Comparison of ENCODE assay signal across 8 mouse cellular contexts in the genomic region with DNA sequence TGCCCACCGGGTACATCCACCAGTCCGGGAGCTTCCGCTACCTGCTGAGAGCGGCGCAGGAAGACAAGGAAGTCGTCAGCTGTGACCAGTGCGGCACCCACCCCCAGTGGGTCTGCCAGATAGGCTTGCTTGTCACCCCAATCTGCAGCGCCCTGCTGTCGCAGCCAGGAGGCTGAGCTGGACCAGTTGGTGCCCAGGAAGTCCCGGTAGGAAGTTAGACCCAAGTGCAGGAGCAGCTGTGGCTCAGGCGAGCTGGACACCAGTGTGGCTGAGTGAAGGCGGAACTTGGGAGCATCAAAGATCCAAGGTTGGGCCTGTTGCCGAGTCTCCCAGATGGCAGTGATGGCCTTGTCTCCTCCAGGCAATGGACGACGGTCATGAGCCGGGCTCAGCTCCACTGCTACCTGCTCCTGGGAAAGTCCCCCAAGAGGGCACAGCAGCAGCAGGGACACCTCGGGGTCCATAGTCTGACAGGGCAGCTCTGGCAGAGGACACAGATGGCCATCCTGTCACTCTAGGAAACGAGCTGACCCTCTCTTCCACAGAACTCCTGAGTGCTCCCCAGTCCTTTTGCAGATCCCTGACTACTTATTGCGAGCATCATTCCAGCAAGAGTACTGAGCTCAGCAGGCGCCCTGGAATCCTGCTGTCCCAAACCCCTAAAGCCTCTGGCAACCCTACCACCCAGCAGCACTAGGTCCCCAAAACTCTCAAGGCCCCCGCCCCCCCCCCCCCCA. TPM values are rescaled to one million over a fixed set of nuclear protein-coding genes. Genes with fewer than 3 reads are reported as not detected.
DNase-seq lines count a peak whose midpoint lies in the region; ATAC-seq and TF ChIP-seq lines count a peak whose summit lies in the region.

No protein-coding gene starts in this region.

- H3K27ac ChIP-seq in embryonic facial prominence, embryonic 10.5 days (replicated peaks): peak overlapping the region; percentile 85
- peak overlapping the region; percentile 53; the same call in 1 of the 2 replicates for H3K27ac ChIP-seq in intestine, embryonic 16.5 days (ENCODE audit: low read length)
- peak overlapping the region; percentile 76; the same call in 1 of the 2 replicates for H3K27ac ChIP-seq in neural tube, embryonic 13.5 days (replicated peaks)

- no peak for ATAC-seq in intestine, embryonic 16.5 days
- no peak for ATAC-seq in neural tube, embryonic 13.5 days (ENCODE audit: low read depth)
- no peak for ATAC-seq in monocyte, adult 5-6 weeks (replicated peaks; ENCODE audit: insufficient number of reproducible peaks, low FRiP score, low TSS enrichment, poor library complexity, severe bottlenecking)

- H3K4me3 ChIP-seq in C2C12 (ENCODE audit: insufficient read depth, poor library complexity, severe bottlenecking): peak overlapping the region; percentile 32
- H3K4me3 ChIP-seq in embryonic facial prominence, embryonic 10.5 days: peak overlapping the region; percentile 71
- H3K4me3 ChIP-seq in intestine, embryonic 16.5 days (ENCODE audit: low read length): peak overlapping the region; percentile 73
- H3K4me3 ChIP-seq in neural tube, embryonic 13.5 days: peak overlapping the region; percentile 69

- H3K9ac ChIP-seq in intestine, embryonic 16.5 days (ENCODE audit: low read depth, low read length): peak overlapping the region; percentile 85
- peak overlapping the region; percentile 82 for H3K9ac ChIP-seq in neural tube, embryonic 13.5 days

- H3K27me3 ChIP-seq in C2C12 (ENCODE audit: control insufficient read depth, insufficient read depth, insufficient read length): no peaks in the 10 kb centered on the region
- no peaks in the 10 kb centered on the region for H3K27me3 ChIP-seq in embryonic facial prominence, embryonic 10.5 days (replicated peaks; ENCODE audit: low read depth, poor library complexity, severe bottlenecking)
- H3K27me3 ChIP-seq in intestine, embryonic 16.5 days (replicated peaks; ENCODE audit: control insufficient read depth, insufficient read depth, low read length): no peaks in the 10 kb centered on the region
- no peaks in the 10 kb centered on the region for H3K27me3 ChIP-seq in neural tube, embryonic 13.5 days

- peak overlapping the region; percentile 94 for H3K4me2 ChIP-seq in intestine, embryonic 16.5 days (ENCODE audit: low read depth, low read length)
- H3K4me2 ChIP-seq in neural tube, embryonic 13.5 days: peak overlapping the region; percentile 79

- DNase-seq in heart, adult 11 months: peak; percentile 94
- DNase-seq in heart, adult 9 months (ENCODE audit: low spot score in 2 of 2): no peak
- no peak for DNase-seq in embryonic facial prominence, embryonic 10.5 days (ENCODE audit: low spot score)
- DNase-seq in retina, embryonic 14.5 days (ENCODE audit: low spot score): no peak

- peak overlapping the region; percentile 67 for H3ac ChIP-seq in C2C12 (ENCODE audit: control insufficient read depth, insufficient read length, low read depth)

- H3K9me3 ChIP-seq in embryonic facial prominence, embryonic 10.5 days: no peaks in the 10 kb centered on the region
- H3K9me3 ChIP-seq in intestine, embryonic 16.5 days (ENCODE audit: control insufficient read depth, low read length): no peaks in the 10 kb centered on the region
- H3K9me3 ChIP-seq in neural tube, embryonic 13.5 days: no peaks in the 10 kb centered on the region

- 48% methylated on average over 21 of the region's 21 CpGs for WGBS in embryonic facial prominence, embryonic 10.5 days
- 45% methylated on average over 21 of the region's 21 CpGs for WGBS in intestine, embryonic 16.5 days
- WGBS in neural tube, embryonic 13.5 days: 52% methylated on average over 21 of the region's 21 CpGs

- peaks cover 7% of the 10 kb centered on the region for H3K36me3 ChIP-seq in C2C12 (ENCODE audit: control insufficient read depth, insufficient read depth)
- H3K36me3 ChIP-seq in embryonic facial prominence, embryonic 10.5 days (replicated peaks): peaks cover 28% of the 10 kb centered on the region
- peaks cover 7% of the 10 kb centered on the region for H3K36me3 ChIP-seq in intestine, embryonic 16.5 days (ENCODE audit: control insufficient read depth, insufficient read depth, low read length)
- H3K36me3 ChIP-seq in neural tube, embryonic 13.5 days: peaks cover 24% of the 10 kb centered on the region

- no peaks in the 10 kb centered on the region for H3K79me2 ChIP-seq in C2C12 (ENCODE audit: control insufficient read depth, insufficient read depth)

- peaks cover 56% of the 10 kb centered on the region for H3K4me1 ChIP-seq in embryonic facial prominence, embryonic 10.5 days
- H3K4me1 ChIP-seq in intestine, embryonic 16.5 days (ENCODE audit: control insufficient read depth, insufficient read depth, low read length): peaks cover 33% of the 10 kb centered on the region
- peaks cover 52% of the 10 kb centered on the region for H3K4me1 ChIP-seq in neural tube, embryonic 13.5 days (replicated peaks)

- TF ChIP-seq CTCF in C2C12 (IDR thresholded peaks at IDR 0.05; ENCODE audit: control insufficient read depth, insufficient read depth, insufficient read length): no peak

- no peaks in the 10 kb centered on the region for H3K79me3 ChIP-seq in C2C12 (ENCODE audit: low read depth)

TF ChIP-seq in C2C12, 6 proteins besides CTCF, POLR2A, EP300 and RAD21:
- no peak for TF ChIP-seq MYOD1 (IDR thresholded peaks at IDR 0.05; ENCODE audit: control insufficient read depth, insufficient read length, low read depth)

RNA-seq across cellular contexts. Expression of a gene that starts 0.5 kb away (rescaled TPM):
- 18.2 TPM for polyA plus RNA-seq in C2C12 (2012; fragmentation: generic; extraction: Trizol)
- polyA plus RNA-seq in embryonic facial prominence, embryonic 10.5 days (2016; fragmentation: Nextera tagmentation; extraction: Ambion mirVana): 20.1 and 20.9 TPM in 2 replicates
- polyA plus RNA-seq in intestine, embryonic 16.5 days (2015; fragmentation: Nextera tagmentation; extraction: Ambion mirVana): 33.0 and 40.2 TPM in 2 replicates
- polyA plus RNA-seq in neural tube, embryonic 13.5 days (2015; fragmentation: Nextera tagmentation; extraction: Ambion mirVana): 22.6 and 25.8 TPM in 2 replicates
- 8.8 to 12.2 TPM (median 9.7 TPM) in 3 replicates for total RNA-seq in monocyte, adult 5-6 weeks (2017)

RNA-seq across cellular contexts. Expression of a gene that starts 0.5 kb away (rescaled TPM):
- polyA plus RNA-seq in C2C12 (2012; fragmentation: generic; extraction: Trizol): 4.7 TPM
- polyA plus RNA-seq in embryonic facial prominence, embryonic 10.5 days (2016; fragmentation: Nextera tagmentation; extraction: Ambion mirVana): 8.3 and 8.8 TPM in 2 replicates
- polyA plus RNA-seq in intestine, embryonic 16.5 days (2015; fragmentation: Nextera tagmentation; extraction: Ambion mirVana): 8.9 and 9.5 TPM in 2 replicates
- 14.9 and 18.2 TPM in 2 replicates for polyA plus RNA-seq in neural tube, embryonic 13.5 days (2015; fragmentation: Nextera tagmentation; extraction: Ambion mirVana)
- 2.5 to 5.0 TPM (median 3.0 TPM) in 3 replicates for total RNA-seq in monocyte, adult 5-6 weeks (2017)

RNA-seq across cellular contexts. Expression of a gene that starts 3.1 kb away (rescaled TPM):
- 12.2 TPM for polyA plus RNA-seq in C2C12 (2012; fragmentation: generic; extraction: Trizol)
- polyA plus RNA-seq in embryonic facial prominence, embryonic 10.5 days (2016; fragmentation: Nextera tagmentation; extraction: Ambion mirVana): 18.1 and 18.2 TPM in 2 replicates
- 26.9 and 29.5 TPM in 2 replicates for polyA plus RNA-seq in intestine, embryonic 16.5 days (2015; fragmentation: Nextera tagmentation; extraction: Ambion mirVana)
- 21.5 and 23.0 TPM in 2 replicates for polyA plus RNA-seq in neural tube, embryonic 13.5 days (2015; fragmentation: Nextera tagmentation; extraction: Ambion mirVana)
- total RNA-seq in monocyte, adult 5-6 weeks (2017): 20.1 to 34.0 TPM (median 27.0 TPM) in 3 replicates

RNA-seq across cellular contexts. Expression of a gene that starts 8.0 kb away (rescaled TPM):
- polyA plus RNA-seq in C2C12 (2012; fragmentation: generic; extraction: Trizol): 37.7 TPM
- 36.0 and 36.9 TPM in 2 replicates for polyA plus RNA-seq in embryonic facial prominence, embryonic 10.5 days (2016; fragmentation: Nextera tagmentation; extraction: Ambion mirVana)
- 18.3 and 21.5 TPM in 2 replicates for polyA plus RNA-seq in intestine, embryonic 16.5 days (2015; fragmentation: Nextera tagmentation; extraction: Ambion mirVana)
- 37.2 and 39.3 TPM in 2 replicates for polyA plus RNA-seq in neural tube, embryonic 13.5 days (2015; fragmentation: Nextera tagmentation; extraction: Ambion mirVana)
- 0.43 to 3.0 TPM (median 1.8 TPM) in 3 replicates for total RNA-seq in monocyte, adult 5-6 weeks (2017)

RNA-seq across cellular contexts. Expression of a gene that starts 15.1 kb away (rescaled TPM):
- 148 TPM for polyA plus RNA-seq in C2C12 (2012; fragmentation: generic; extraction: Trizol)
- polyA plus RNA-seq in embryonic facial prominence, embryonic 10.5 days (2016; fragmentation: Nextera tagmentation; extraction: Ambion mirVana): 100.0 and 101 TPM in 2 replicates
- 176 and 195 TPM in 2 replicates for polyA plus RNA-seq in intestine, embryonic 16.5 days (2015; fragmentation: Nextera tagmentation; extraction: Ambion mirVana)
- 104 and 120 TPM in 2 replicates for polyA plus RNA-seq in neural tube, embryonic 13.5 days (2015; fragmentation: Nextera tagmentation; extraction: Ambion mirVana)
- total RNA-seq in monocyte, adult 5-6 weeks (2017): 62.9 to 104 TPM (median 63.6 TPM) in 3 replicates
